Mouse (Mus musculus) olfactory bulb, adult 2 months (tissue): ENCODE measurements around the gene Fam53b. TPM values are rescaled to one million over a fixed set of nuclear protein-coding genes. Genes with fewer than 3 reads are reported as not detected.

Experiments used
- H3K27ac ChIP-seq: fragments of 200-500 bp; 2 replicates; pipeline ENCODE4 v1.5.1; 2012; ENCODE audit warnings: low read depth, low read length; ENCODE audit not compliant: insufficient read depth
- H3K4me1 ChIP-seq: fragments of 200-500 bp; 2 replicates; pipeline ENCODE4 v1.6.1; 2012; ENCODE audit warnings: low read length; ENCODE audit not compliant: control insufficient read depth, insufficient read depth
- H3K4me3 ChIP-seq: fragments of 200-500 bp; 2 replicates; pipeline ENCODE4 v1.5.1; 2012; ENCODE audit warnings: mild to moderate bottlenecking, low read depth, low read length, moderate library complexity; ENCODE audit not compliant: insufficient read depth
- CTCF ChIP-seq: fragments of 200-500 bp; IDR thresholded peaks from 2 replicates; pipeline ENCODE4 v1.5.1; 2012; ENCODE audit warnings: low read depth, mild to moderate bottlenecking, low read length, moderate library complexity; ENCODE audit not compliant: insufficient read depth
- POLR2A ChIP-seq: fragments of 200-500 bp; IDR thresholded peaks from 2 replicates; pipeline ENCODE4 v1.6.1; 2012; ENCODE audit warnings: mild to moderate bottlenecking, low read depth, low read length, moderate library complexity; ENCODE audit not compliant: insufficient read depth
- WGBS: fragments of 180-500 bp; shearing (Covaris S2); methylation state at CpG from one replicate; pipeline ENCODE4 v1.1.7; 2018; 5-methylcytosine and 5-hydroxymethylcytosine counted together
- polyA plus RNA-seq: library from polyadenylated mRNA; stranded (reverse); fragments of >200 nt; gene quantifications from 2 replicates; pipeline ENCODE4 v1.2.4, GENCODE M21; 2012; ENCODE audit warnings: low replicate concordance; ENCODE audit not compliant: missing spikeins, insufficient read depth, insufficient read length

The Fam53b gene
- polyA plus RNA-seq, 1 experiment: not detected

GRCm38 (mm10) chr7:132681296-132681695, 132.4 kb downstream of the Fam53b start:
- no peak overlapping the region for H3K4me3 ChIP-seq
- peaks cover 11% of the 10 kb centered on the region; the same call in 1 of the 2 replicates for H3K4me1 ChIP-seq
- no peak overlapping the region for H3K27ac ChIP-seq
- TF ChIP-seq POLR2A (no peak), CTCF (no peak)
- WGBS: 73% methylated on average over 11 of the region's 11 CpGs

- TF ChIP-seq CTCF: no peak
- TF ChIP-seq POLR2A: no peak
- 89% methylated on average over 6 of the region's 6 CpGs for WGBS
- Histone ChIP-seq H3K4me3 (no peak overlapping the region), H3K4me1 (peaks cover 11% of the 10 kb centered on the region; the same call in 1 of the 2 replicates), H3K27ac (no peak overlapping the region)
Measured at GRCm38 (mm10) chr7:132679549-132679948, 134.1 kb downstream of the Fam53b start.

GRCm38 (mm10) chr7:132679117-132679516, 134.6 kb downstream of the Fam53b start:
- H3K27ac ChIP-seq: no peak overlapping the region
- WGBS: 58% methylated on average over 4 of the region's 4 CpGs
- H3K4me3 ChIP-seq: no peak overlapping the region
- no peak for TF ChIP-seq CTCF
- TF ChIP-seq POLR2A: no peak
- peaks cover 11% of the 10 kb centered on the region; the same call in 1 of the 2 replicates for H3K4me1 ChIP-seq

GRCm38 (mm10) chr7:132675922-132676321, 137.8 kb downstream of the Fam53b start:
- Histone ChIP-seq H3K4me3 (no peak overlapping the region), H3K4me1 (peaks cover 4% of the 10 kb centered on the region; the same call in 1 of the 2 replicates), H3K27ac (no peak overlapping the region)
- WGBS: 95% methylated on average over 2 of the region's 2 CpGs
- TF ChIP-seq POLR2A (no peak), CTCF (no peak)

- no peak overlapping the region for H3K27ac ChIP-seq
- WGBS: 71% methylated on average over 17 of the region's 17 CpGs
Measured at GRCm38 (mm10) chr7:132673931-132674755, 139.5 kb downstream of the Fam53b start.

GRCm38 (mm10) chr7:132672481-132672959, 141.2 kb downstream of the Fam53b start:
- Histone ChIP-seq H3K4me1 (peaks cover 4% of the 10 kb centered on the region; the same call in 1 of the 2 replicates), H3K4me3 (no peak overlapping the region), H3K27ac (no peak overlapping the region)
- TF ChIP-seq CTCF (no peak), POLR2A (no peak)
- 80% methylated on average over 7 of the region's 7 CpGs for WGBS

More at GRCm38 (mm10) chr7:132673931-132674755, 139.5 kb downstream of the Fam53b start:
- Histone ChIP-seq H3K4me1 (peaks cover 4% of the 10 kb centered on the region; the same call in 1 of the 2 replicates), H3K4me3 (no peak overlapping the region)
- TF ChIP-seq CTCF: no peak
- TF ChIP-seq POLR2A: no peak

GRCm38 (mm10) chr7:132670863-132671165, 142.9 kb downstream of the Fam53b start:
- WGBS: 70% methylated on average over 3 of the region's 3 CpGs
- no peak overlapping the region for H3K4me3 ChIP-seq
- peaks cover 4% of the 10 kb centered on the region; the same call in 1 of the 2 replicates for H3K4me1 ChIP-seq
- TF ChIP-seq CTCF: no peak
- no peak for TF ChIP-seq POLR2A
- H3K27ac ChIP-seq: no peak overlapping the region

GRCm38 (mm10) chr7:132669999-132670862, 143.5 kb downstream of the Fam53b start:
- Histone ChIP-seq H3K4me1 (peaks cover 4% of the 10 kb centered on the region; the same call in 1 of the 2 replicates), H3K27ac (no peak overlapping the region), H3K4me3 (no peak overlapping the region)
- 91% methylated on average over 20 of the region's 20 CpGs for WGBS
- TF ChIP-seq POLR2A: no peak
- no peak for TF ChIP-seq CTCF

- 50% methylated on average over 2 of the region's 2 CpGs for WGBS
- H3K27ac ChIP-seq: no peak overlapping the region
- no peaks in the 10 kb centered on the region for H3K4me1 ChIP-seq
- H3K4me3 ChIP-seq: no peak overlapping the region
- TF ChIP-seq POLR2A: no peak
Measured at GRCm38 (mm10) chr7:132668604-132669003, 145.1 kb downstream of the Fam53b start.
